Mouse (Mus musculus) cortical plate, adult 2 months (tissue): ENCODE results near the gene Jmjd7.

ENCODE experiments used
- CTCF ChIP-seq: fragments of 200-500 bp; IDR thresholded peaks from 2 replicates; pipeline ENCODE4 v1.5.1; 2011; ENCODE audit warnings: mild to moderate bottlenecking, control low read depth, low read length; ENCODE audit not compliant: insufficient read depth; ENCODE audit errors: extremely low read depth
- POLR2A ChIP-seq: fragments of 200-500 bp; IDR thresholded peaks from 2 replicates; pipeline ENCODE4 v1.6.1; 2011; ENCODE audit warnings: mild to moderate bottlenecking, low read length, control low read depth; ENCODE audit not compliant: insufficient read depth; ENCODE audit errors: extremely low read depth

- TF ChIP-seq POLR2A = no peak
- TF ChIP-seq CTCF = no peak
Observed at GRCm38 (mm10) chr2:120013831-120014486, 13.3 kb upstream of the Jmjd7 start.
